Mouse (Mus musculus) lung, postnatal 0 days (tissue): ENCODE results near the gene Acin1. TPM values are rescaled to one million over a fixed set of nuclear protein-coding genes. Genes with fewer than 3 reads are reported as not detected.

Source experiments
- ATAC-seq: fragments of 200-750 bp; cut with Nextera tagmentation; 2 replicates; pipeline ENCODE4 v1.8.0; 2017; ENCODE audit warnings: moderate library complexity
- DNase-seq: peaks from one replicate; pipeline ENCODE4 v3.0.0-alpha.2; 2016; ENCODE audit warnings: low spot score
- H3K27ac ChIP-seq: fragments of 300-500 bp; sonication (generic); 2 replicates; pipeline ENCODE4 v1.5.1; 2014; ENCODE audit warnings: antibody characterized with exemption, mild to moderate bottlenecking, low read length, mixed read lengths
- H3K27me3 ChIP-seq: fragments of 300-500 bp; sonication (generic); replicated peaks from 2 replicates; pipeline ENCODE4 v1.6.1; 2014; ENCODE audit warnings: low read length, mixed read lengths; ENCODE audit not compliant: insufficient read depth
- H3K36me3 ChIP-seq: fragments of 300-500 bp; sonication (generic); 2 replicates; pipeline ENCODE4 v1.6.1; 2014; ENCODE audit warnings: low read length, mixed read lengths; ENCODE audit not compliant: insufficient read depth
- H3K4me1 ChIP-seq: fragments of 300-500 bp; sonication (generic); 2 replicates; pipeline ENCODE4 v1.6.1; 2014; ENCODE audit warnings: antibody characterized with exemption, low read depth, low read length, mixed read lengths; ENCODE audit not compliant: insufficient read depth
- H3K4me2 ChIP-seq: fragments of 300-500 bp; sonication (generic); replicated peaks from 2 replicates; pipeline ENCODE4 v1.6.1; 2014; ENCODE audit warnings: low read depth, mild to moderate bottlenecking, low read length, moderate library complexity, mixed read lengths
- H3K4me3 ChIP-seq: fragments of 300-500 bp; sonication (generic); 2 replicates; pipeline ENCODE4 v1.5.1; 2014; ENCODE audit warnings: low read depth, low read length
- H3K9ac ChIP-seq: fragments of 300-500 bp; sonication (generic); replicated peaks from 2 replicates; pipeline ENCODE4 v1.6.1; 2014; ENCODE audit warnings: low read depth, mild to moderate bottlenecking
- H3K9me3 ChIP-seq: fragments of 300-500 bp; sonication (generic); 2 replicates; pipeline ENCODE4 v1.6.1; 2016; ENCODE audit warnings: low read length, mixed read lengths
- CTCF ChIP-seq: IDR thresholded peaks from 2 replicates; pipeline ENCODE4 v1.5.1; 2016; ENCODE audit warnings: antibody characterized with exemption, mild to moderate bottlenecking
- EP300 ChIP-seq: IDR thresholded peaks from 2 replicates; pipeline ENCODE4 v1.6.1; 2016; ENCODE audit warnings: antibody characterized with exemption, mild to moderate bottlenecking, control low read depth
- WGBS: fragments of 180-500 bp; shearing (Covaris S2); extraction: QIAGEN DNeasy Blood & Tissue Kit; methylation state at CpG from one replicate; pipeline ENCODE4 v1.1.7; 2014; 5-methylcytosine and 5-hydroxymethylcytosine counted together
- microRNA counts: library from miRNA; unstranded; fragments of <30 nt; microRNA quantifications from one replicate; lab custom pipeline; 2015
- microRNA-seq: library from miRNA; unstranded; fragments of <30 nt; microRNA quantifications from one replicate; pipeline ENCODE4, GENCODE M21; 2016
- polyA plus RNA-seq: library from polyadenylated mRNA; unstranded; fragments of >200 nt; fragmentation: Nextera tagmentation; extraction: Ambion mirVana; gene quantifications from 2 replicates; pipeline ENCODE4 v1.2.1, GENCODE M21; 2015

The Acin1 gene
- polyA plus RNA-seq, 1 experiment from 2014 or later, result 74.0 TPM

DNA sequence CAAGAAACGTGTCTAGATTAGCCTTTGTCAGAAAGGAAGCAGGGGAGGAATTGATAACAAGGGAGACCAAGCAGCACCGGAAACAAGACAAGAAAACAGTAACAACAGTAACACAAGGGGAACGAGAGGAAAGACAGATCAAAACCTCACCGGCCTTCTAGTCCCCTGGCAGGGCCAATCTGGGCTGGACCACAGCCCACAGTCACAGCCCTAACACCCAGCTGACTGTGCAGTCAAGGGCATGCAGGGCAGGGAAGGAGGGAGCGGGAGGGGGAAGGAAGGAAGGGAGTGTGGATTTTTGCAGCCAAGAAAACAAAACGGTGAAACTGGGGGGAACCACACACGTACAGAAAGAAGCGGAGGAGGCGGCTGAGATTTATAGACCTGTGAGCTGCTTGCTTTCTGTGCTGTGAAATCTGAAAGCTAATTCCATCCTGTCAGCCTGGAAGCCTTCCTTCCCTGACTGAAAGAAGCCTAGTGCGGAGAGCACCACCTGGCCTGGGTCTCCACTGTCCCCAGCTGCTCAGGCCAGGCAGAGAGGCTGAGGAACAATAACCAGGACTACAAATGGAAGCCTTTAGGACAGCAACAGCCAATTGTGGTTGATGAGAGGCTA is 94.3 kb downstream of the Acin1 start:
- no peak overlapping the region for H3K4me2 ChIP-seq
- peaks cover 4% of the 10 kb centered on the region; the same call in 1 of the 2 replicates for H3K36me3 ChIP-seq
- TF ChIP-seq CTCF (no peak), EP300 (no peak)
- ATAC-seq (no peak), DNase-seq (no peak)
- H3K4me1 ChIP-seq, result no peaks in the 10 kb centered on the region
- no peak overlapping the region for H3K4me3 ChIP-seq
- H3K27me3 ChIP-seq, result no peaks in the 10 kb centered on the region
- peak overlapping the region; percentile 9; the same call in 1 of the 2 replicates for H3K27ac ChIP-seq
- 51% methylated on average over 10 of the region's 10 CpGs for WGBS
- no peaks in the 10 kb centered on the region for H3K9me3 ChIP-seq
- no peak overlapping the region for H3K9ac ChIP-seq

MicroRNA genes within 50 kb of the gene (microRNA counts, 519-probe panel; counts per million panel counts)
- not detected for microRNA mmu-miR-686 (lab: Ali Mortazavi, UCI)

Small RNAs within 50 kb of the gene (microRNA-seq; reads per million reads assigned to microRNA genes)
- not detected for gene Mir686
- not detected for gene Mir6948

Other genes starting within 250 kb of the Acin1 start
- gene Lrp10, start 222.8 kb downstream of the Acin1 start, polyA plus RNA-seq, result 92.5 and 96.5 TPM in 2 replicates
- 11.9 and 16.0 TPM in 2 replicates for gene Rem2, start 210.8 kb downstream of the Acin1 start, polyA plus RNA-seq
- gene Prmt5, start 169.4 kb downstream of the Acin1 start, polyA plus RNA-seq, result 21.2 and 24.3 TPM in 2 replicates
- 22.1 and 24.2 TPM in 2 replicates for gene Haus4, start 132.3 kb downstream of the Acin1 start, polyA plus RNA-seq
- 40.0 and 46.4 TPM in 2 replicates for gene Ajuba, start 109.4 kb downstream of the Acin1 start, polyA plus RNA-seq
- gene 4931414P19Rik, start 80.9 kb downstream of the Acin1 start, polyA plus RNA-seq, result 3.8 and 6.2 TPM in 2 replicates
- gene Psmb5, start 68.9 kb downstream of the Acin1 start, polyA plus RNA-seq, result 231 and 251 TPM in 2 replicates
- gene Psmb11, start 65.5 kb downstream of the Acin1 start, polyA plus RNA-seq, result 0.04 TPM in 1 of 2 replicates, not detected in the other
- not detected in 2 replicates for gene Gm17606, start 46.0 kb downstream of the Acin1 start, polyA plus RNA-seq
- 0.32 and 0.50 TPM in 2 replicates for gene Cdh24, start 45.6 kb downstream of the Acin1 start, polyA plus RNA-seq
- gene 1700123O20Rik, start 715 bp downstream of the Acin1 start, polyA plus RNA-seq, result 63.0 and 67.5 TPM in 2 replicates
- gene Gm29776, start 11.9 kb upstream of the Acin1 start, polyA plus RNA-seq, result 0.20 and 0.25 TPM in 2 replicates
- gene Cebpe, start 25.2 kb upstream of the Acin1 start, polyA plus RNA-seq, result 0.58 and 0.69 TPM in 2 replicates
- gene Slc7a8, start 95.0 kb upstream of the Acin1 start, polyA plus RNA-seq, result 1.2 TPM in 2 replicates
- gene Rnf212b, start 127.2 kb upstream of the Acin1 start, polyA plus RNA-seq, result not detected in 2 replicates
- 6.2 and 7.5 TPM in 2 replicates for gene Homez, start 184.0 kb upstream of the Acin1 start, polyA plus RNA-seq
- gene Ppp1r3e, start 190.6 kb upstream of the Acin1 start, polyA plus RNA-seq, result 2.5 and 2.7 TPM in 2 replicates
- 5.4 and 6.1 TPM in 2 replicates for gene Bcl2l2, start 196.4 kb upstream of the Acin1 start, polyA plus RNA-seq
- 0.31 and 0.98 TPM in 2 replicates for gene Gm20521, start 196.5 kb upstream of the Acin1 start, polyA plus RNA-seq
- 64.4 and 66.1 TPM in 2 replicates for gene Pabpn1, start 205.6 kb upstream of the Acin1 start, polyA plus RNA-seq
- gene Slc22a17, start 226.2 kb upstream of the Acin1 start, polyA plus RNA-seq, result 13.6 and 13.8 TPM in 2 replicates
- 8.1 and 8.5 TPM in 2 replicates for gene Efs, start 239.2 kb upstream of the Acin1 start, polyA plus RNA-seq
- not detected in 2 replicates for gene Il25, start 245.8 kb upstream of the Acin1 start, polyA plus RNA-seq
- 0.21 and 0.40 TPM in 2 replicates for gene Cmtm5, start 249.3 kb upstream of the Acin1 start, polyA plus RNA-seq